Mouse (Mus musculus) bone marrow macrophage, adult 2 months (primary cell): ENCODE data around the gene Diaph3.

Source experiments
- CTCF ChIP-seq: IDR thresholded peaks from 2 replicates; pipeline ENCODE4 v1.5.1; 2012; ENCODE audit warnings: low read depth, mild to moderate bottlenecking, low read length, moderate library complexity
- POLR2A ChIP-seq: IDR thresholded peaks from 2 replicates; pipeline ENCODE4 v1.6.1; 2012; ENCODE audit warnings: mild to moderate bottlenecking, low read depth, low read length, borderline replicate concordance

DNA sequence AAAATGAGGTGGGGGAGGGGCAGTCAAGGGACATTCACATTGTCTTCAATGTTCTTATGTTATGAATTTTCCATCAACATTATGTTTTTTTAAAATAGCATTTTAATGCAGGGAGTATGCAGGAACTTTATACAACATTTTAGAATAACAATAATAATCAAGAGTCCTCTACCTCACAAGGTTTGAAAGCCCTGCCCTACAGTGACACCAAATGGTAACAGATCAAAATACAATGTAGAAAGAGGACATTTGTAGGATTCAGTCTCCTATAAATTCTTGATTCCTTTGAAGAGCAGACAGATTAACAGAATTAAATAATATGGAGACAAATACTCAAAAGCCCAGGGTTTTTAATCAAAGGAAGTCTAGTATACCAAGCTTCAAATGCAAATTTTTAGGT lies 242.1 kb downstream of the Diaph3 start:
- TF ChIP-seq POLR2A, result no peak
- no peak for TF ChIP-seq CTCF
